11 mouse cellular contexts compared by ENCODE assay signal in the genomic region with DNA sequence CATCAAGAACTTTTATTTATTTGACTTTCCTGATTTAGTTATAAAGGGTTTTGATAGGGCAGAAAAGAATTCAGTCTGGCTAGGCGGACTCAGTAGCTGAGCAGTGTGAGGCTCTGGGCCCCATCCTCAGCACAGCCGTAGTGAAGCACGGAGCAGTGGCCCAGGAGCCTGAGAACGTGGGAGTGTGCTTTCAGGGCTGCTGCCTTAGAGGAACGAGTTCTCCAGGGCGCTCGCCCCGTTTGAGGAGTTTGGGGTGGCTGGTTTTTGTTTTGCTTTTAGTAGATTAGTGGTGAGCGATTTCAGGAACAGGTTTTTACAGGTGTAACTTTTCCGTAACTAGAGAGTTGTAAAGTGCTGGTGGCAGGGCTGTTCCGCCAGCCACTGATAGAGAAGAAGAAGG. TPM values are rescaled to one million over a fixed set of nuclear protein-coding genes. Genes with fewer than 3 reads are reported as not detected.
DNase-seq lines count a peak whose midpoint lies in the region; ATAC-seq and TF ChIP-seq lines count a peak whose summit lies in the region.
"Had no signal": no experiment of that assay in that cellular context is flagged by ENCODE, and none has a peak within 500 bp of the region (broad histone marks: within the 10 kb centered on the region; RNA-seq: fewer than 3 reads in every experiment).

No protein-coding gene starts in this region.

- no peaks in the 10 kb centered on the region for H3K27me3 ChIP-seq in G1E (ENCODE audit: insufficient read depth, low read length)
- no peaks in the 10 kb centered on the region for H3K27me3 ChIP-seq in limb, embryonic 15.5 days
- no peaks in the 10 kb centered on the region for H3K27me3 ChIP-seq in midbrain, embryonic 10.5 days (ENCODE audit: low read depth, poor library complexity, severe bottlenecking)
- H3K27me3 ChIP-seq: embryonic facial prominence, embryonic 15.5 days had no signal

- ATAC-seq in G1E (ENCODE audit: extremely low read depth, insufficient number of reproducible peaks, low FRiP score, poor library complexity, severe bottlenecking): no peak
- ATAC-seq in limb, embryonic 15.5 days (ENCODE audit: insufficient number of reproducible peaks, low FRiP score, low TSS enrichment, low read depth): no peak

- no peak overlapping the region for H3K4me2 ChIP-seq in limb, embryonic 15.5 days
- H3K4me2 ChIP-seq: embryonic facial prominence, embryonic 15.5 days had no signal

- peaks cover 89% of the 10 kb centered on the region for H3K4me1 ChIP-seq in G1E (ENCODE audit: insufficient read depth, low read depth, low read length)
- peaks cover 73% of the 10 kb centered on the region for H3K4me1 ChIP-seq in limb, embryonic 15.5 days
- H3K4me1 ChIP-seq in midbrain, embryonic 10.5 days: peaks cover 28% of the 10 kb centered on the region

- DNase-seq in heart, postnatal 4 days: peak; percentile 16
- DNase-seq in heart, adult 9 months (ENCODE audit: low spot score in 2 of 2): no peak
- DNase-seq in CD4-positive, CD25-positive, alpha-beta regulatory T cell, adult 2 months (ENCODE audit: low read depth, low spot score): peak; percentile 41
- no peak for DNase-seq in G1E (ENCODE audit: low spot score)
- no peak for DNase-seq in midbrain, embryonic 10.5 days (ENCODE audit: low spot score)
- DNase-seq in right cerebral cortex, postnatal 10 days (ENCODE audit: low spot score in 2 of 2): no peak
- DNase-seq: cerebellum, postnatal 10 days; layer of hippocampus, postnatal 36 days; lung, adult 18-20 months had no signal

- TF ChIP-seq CTCF in G1E (IDR thresholded peaks at IDR 0.05; ENCODE audit: low read depth, low read length): no peak

- H3K27ac ChIP-seq in limb, embryonic 15.5 days: 0 out of 2 replicates have a peak overlapping the region, but pooled peaks have one; percentile 5
- H3K27ac ChIP-seq in midbrain, embryonic 10.5 days (replicated peaks): no peak overlapping the region

- H3K9me3 ChIP-seq in G1E (replicated peaks): 0 out of 2 replicates have a peak, but pooled peaks cover under 1% of the 10 kb centered on the region
- H3K9me3 ChIP-seq in limb, embryonic 15.5 days: no peaks in the 10 kb centered on the region
- H3K9me3 ChIP-seq in midbrain, embryonic 10.5 days (replicated peaks): 0 out of 2 replicates have a peak, but pooled peaks cover 2% of the 10 kb centered on the region
- H3K9me3 ChIP-seq: embryonic facial prominence, embryonic 15.5 days had no signal

- H3K4me3 ChIP-seq in G1E (ENCODE audit: low read depth, low read length): peak overlapping the region; percentile 66; the same call in 1 of the 2 replicates
- no peak overlapping the region for H3K4me3 ChIP-seq in limb, embryonic 15.5 days
- no peak overlapping the region for H3K4me3 ChIP-seq in midbrain, embryonic 10.5 days
- H3K4me3 ChIP-seq: embryonic facial prominence, embryonic 15.5 days had no signal

- H3K36me3 ChIP-seq in G1E (replicated peaks): peaks cover 32% of the 10 kb centered on the region
- no peaks in the 10 kb centered on the region for H3K36me3 ChIP-seq in limb, embryonic 15.5 days
- no peaks in the 10 kb centered on the region for H3K36me3 ChIP-seq in midbrain, embryonic 10.5 days
- H3K36me3 ChIP-seq: embryonic facial prominence, embryonic 15.5 days had no signal

- H3K9ac ChIP-seq in limb, embryonic 15.5 days: no peak overlapping the region
- H3K9ac ChIP-seq: embryonic facial prominence, embryonic 15.5 days had no signal

- WGBS in limb, embryonic 15.5 days: 39% methylated on average over 11 of the region's 11 CpGs
- WGBS in midbrain, embryonic 10.5 days: 86% methylated on average over 11 of the region's 11 CpGs

RNA-seq across cellular contexts. Expression of a gene that starts 13.1 kb away (rescaled TPM):
- 100 to 1,000 TPM in 1 of 2 experiments, 10 to 100 TPM in 1; 95.3 to 102 TPM for total RNA-seq in heart, postnatal 4 days (2021)
- total RNA-seq in G1E (2014; fragmentation: Nextera tagmentation) (242 and 246 TPM in 2 replicates), G1E (2017) (174 and 191 TPM in 2 replicates)
- 70.4 and 76.3 TPM in 2 replicates for polyA plus RNA-seq in G1E (2012)
- 78.0 and 78.5 TPM in 2 replicates for polyA plus RNA-seq in limb, embryonic 15.5 days (2015; fragmentation: Nextera tagmentation; extraction: Ambion mirVana)
- polyA plus RNA-seq in midbrain, embryonic 10.5 days (2016; fragmentation: Nextera tagmentation; extraction: Ambion mirVana): 28.1 and 31.7 TPM in 2 replicates

Comparison
In these comparisons a context has a peak if more than half of its experiments do, and no peak if none do; other contexts are left out.
1. DNase-seq: peak in heart, postnatal 4 days (single experiment) and CD4-positive, CD25-positive, alpha-beta regulatory T cell, adult 2 months (single experiment); none in heart, adult 9 months (0 of 2), G1E (single experiment), midbrain, embryonic 10.5 days (single experiment) and right cerebral cortex, postnatal 10 days (0 of 2).